Mouse (Mus musculus) c-Kit-positive CD71-negative TER-119-negative erythroid progenitor cells, embryonic 14.5 days (primary cell): ENCODE measurements at regions not wholly inside any gene's neighbourhood (a gene's known extent, or its start where the extent isn't known, plus 50 kb on each side); places are given as distances from the start of the nearest gene placed in this dataset.

Experiments used
- DNase-seq: peaks from one replicate; pipeline ENCODE4 v3.0.0-alpha.2; 2013; ENCODE audit warnings: low read depth

DNA sequence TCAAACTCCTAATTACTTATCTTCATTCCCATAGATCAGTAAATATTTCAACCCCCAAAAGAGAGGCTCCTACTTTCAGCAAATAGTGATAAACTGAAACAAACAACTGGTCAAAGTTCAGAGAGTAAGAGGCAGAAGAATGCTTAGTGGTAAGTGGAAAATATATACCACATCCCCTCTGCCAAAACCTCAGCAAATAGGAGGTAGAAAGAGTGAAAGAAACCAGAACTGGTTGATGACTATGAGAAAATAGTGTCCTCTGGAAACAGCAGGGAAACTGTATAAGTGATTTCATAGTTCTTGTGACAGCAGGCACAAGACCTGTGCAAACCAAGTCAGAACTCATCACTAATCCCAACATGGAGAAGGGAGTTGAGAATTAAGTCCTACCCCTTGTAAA lies 980.8 kb upstream of the Cited2 start:
- DNase-seq, result no peak

DNA sequence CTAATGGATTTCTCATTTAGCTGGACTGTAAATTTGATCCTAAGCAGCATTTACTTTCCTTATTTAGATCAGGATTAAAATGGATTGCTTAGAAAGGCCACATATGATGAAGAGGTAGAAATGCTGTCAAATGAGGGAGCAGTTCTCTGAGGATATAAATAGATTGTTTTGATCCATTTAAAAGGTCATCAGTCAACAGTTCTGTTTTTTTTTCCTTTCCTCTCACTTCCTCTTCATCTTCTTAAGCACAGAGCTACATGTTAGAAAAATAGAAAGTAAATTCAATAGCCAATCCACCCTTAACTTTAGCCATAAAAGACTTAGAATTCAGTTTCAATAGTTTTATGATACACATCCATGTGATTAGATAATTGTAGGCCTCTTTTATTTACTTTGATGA lies 971.5 kb upstream of the Cited2 start:
- no peak for DNase-seq

DNA sequence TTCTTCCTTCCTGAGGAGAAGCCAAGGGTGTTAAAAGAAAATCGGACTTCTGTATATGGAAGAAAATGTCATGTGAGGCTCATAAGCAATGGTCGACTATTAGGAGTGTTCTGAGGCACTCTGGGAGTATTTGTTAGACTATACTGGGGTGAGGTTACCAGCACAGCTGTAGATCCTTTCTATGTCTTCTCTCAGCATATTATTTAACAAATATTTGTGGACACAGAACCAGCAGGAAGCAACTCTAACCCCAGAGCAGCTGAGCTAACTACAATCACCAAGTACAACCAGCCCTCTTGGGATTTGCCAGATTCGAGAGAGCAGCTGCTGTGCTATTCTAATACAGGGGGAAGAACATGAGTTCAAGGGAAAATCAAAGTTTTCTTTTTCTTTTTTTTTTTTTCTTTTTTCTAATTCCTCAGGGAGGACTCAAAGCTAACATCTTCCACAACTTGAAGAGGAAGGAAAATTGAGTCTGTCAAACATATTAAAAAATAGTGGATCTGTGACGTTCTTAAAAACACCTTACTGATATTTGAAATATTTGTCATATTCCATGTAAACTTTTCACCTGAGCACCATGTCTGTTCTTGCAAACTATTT lies 933.3 kb upstream of the Cited2 start:
- DNase-seq, result peak; percentile 1

DNA sequence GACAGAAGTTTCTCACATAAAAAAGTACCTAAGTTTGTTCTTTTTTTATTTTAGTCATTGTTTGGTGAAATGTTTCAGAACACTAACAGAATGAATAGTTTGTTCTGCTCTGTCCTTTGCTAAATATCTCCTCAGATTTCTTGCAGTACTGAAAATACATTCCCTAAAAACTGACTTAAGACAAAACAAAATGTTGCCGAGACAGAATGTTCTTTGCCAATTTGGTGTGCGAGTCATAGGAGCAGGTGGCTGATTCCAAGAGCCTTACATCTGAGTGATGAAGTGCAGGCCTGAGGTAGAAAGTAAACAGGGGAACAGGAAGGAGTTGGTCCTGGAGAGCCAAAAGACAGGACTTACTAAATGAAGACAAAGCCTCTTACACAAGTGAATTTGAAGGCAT lies 919.0 kb upstream of the Cited2 start:
- DNase-seq, result no peak

DNA sequence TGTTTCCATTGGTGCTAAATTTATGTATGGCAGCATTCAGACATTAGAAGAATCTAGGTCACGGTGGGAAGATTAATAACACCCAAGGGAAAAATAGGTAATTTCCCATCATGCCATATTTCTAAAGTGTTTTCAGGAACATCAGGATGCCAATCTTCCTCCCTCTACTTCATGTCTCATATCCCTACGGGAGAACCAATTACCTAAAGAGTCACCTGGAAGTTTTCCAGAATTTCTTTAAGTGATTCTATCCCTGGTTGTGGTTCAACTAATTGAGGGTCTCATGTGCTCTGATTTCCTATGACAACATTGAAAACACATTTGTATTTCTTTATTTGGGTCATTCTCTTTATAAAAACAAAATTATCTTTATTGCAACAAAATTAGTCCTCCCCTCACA lies 912.3 kb upstream of the Cited2 start:
- DNase-seq, result no peak

DNA sequence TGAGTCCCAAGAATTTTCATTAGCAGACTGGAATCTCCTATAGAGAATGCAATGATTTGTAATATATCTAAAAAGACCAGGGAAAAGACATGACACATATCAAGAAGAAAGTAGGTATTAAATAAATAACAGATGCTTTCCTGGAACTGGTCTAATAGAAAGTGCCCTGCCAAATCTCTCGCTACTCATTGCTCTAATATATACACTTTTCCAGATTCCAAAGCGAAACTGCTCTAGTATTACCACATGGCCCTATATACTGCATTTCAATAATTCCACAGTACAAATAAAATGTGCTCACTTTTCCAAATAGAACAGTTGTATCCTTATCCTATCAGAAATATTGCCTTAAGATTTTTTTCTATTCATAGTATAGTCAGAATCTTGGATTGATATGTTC lies 909.0 kb upstream of the Cited2 start:
- no peak for DNase-seq

DNA sequence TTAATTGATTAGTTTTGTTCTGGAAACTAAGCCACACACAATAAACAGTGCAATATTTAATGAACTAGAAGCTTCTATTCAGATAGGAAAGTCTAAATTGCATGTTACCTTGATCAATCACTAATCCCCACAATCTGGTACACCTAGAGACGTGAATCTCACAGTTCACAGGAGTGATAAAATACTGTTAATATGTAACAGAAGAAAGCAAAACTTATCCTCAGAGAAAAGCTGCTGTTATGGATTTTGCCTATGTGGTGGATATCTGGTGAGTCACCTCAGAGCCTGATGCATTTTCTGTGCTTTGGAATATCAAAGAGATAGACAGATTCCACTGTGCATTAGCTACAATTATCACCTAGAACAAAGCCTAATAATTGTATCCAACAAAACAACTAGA lies 861.5 kb upstream of the Cited2 start:
- DNase-seq, result no peak

DNA sequence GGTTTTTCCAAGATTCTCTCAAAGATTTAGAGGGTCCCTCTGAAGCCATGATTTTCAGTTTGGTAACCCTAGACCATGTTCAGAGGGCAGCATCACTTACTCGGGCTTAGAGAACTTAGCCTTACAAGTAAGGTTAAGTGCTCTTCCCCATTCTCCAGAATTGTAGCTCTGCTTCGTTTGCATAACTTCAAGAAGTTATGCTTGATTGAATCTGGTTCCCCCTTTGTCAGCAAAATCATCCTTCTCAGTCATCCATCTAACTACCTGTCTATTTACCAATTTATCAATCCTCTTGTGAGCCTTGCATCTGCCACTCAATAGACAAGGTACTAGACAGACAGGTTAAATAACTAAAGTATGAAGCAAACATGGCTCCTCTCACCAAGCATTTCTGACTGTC lies 856.1 kb upstream of the Cited2 start:
- no peak for DNase-seq

DNA sequence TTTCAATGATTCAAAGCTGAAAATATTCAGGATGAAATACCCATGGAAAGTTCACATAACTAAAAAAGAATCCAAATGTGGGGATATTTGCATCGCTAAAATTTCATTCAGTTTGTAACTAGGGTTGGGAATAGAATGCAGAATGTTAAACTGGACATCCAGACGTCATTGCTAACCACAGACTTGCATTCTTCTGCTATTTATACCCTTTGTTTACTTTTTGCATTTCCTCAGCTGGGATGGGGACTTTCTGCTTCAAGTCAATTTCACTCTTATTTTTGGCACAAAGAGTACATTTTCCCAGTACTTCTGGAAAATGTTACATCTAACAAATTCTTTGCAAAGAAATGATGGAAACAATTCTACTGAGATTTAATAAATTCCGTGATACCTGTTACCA lies 848.9 kb upstream of the Cited2 start:
- no peak for DNase-seq

DNA sequence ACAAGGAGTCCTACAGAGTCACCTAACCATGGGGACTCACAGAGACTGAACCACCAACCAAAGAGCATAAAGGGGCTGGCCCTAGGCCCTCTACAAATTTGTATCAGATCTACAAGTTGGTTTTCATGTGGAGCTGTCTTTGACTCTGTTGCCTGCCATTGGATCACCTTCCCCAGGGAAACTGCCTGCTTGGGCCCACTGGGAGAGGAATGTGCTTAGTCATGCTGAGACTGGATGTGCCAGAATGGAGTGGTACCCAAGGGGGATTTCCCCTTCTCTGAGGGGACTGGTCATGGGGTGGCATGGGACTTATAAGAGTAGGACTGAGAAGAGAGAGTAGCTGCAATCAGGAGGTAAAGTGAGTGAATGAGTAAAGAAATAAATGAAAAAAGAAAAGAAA lies 844.8 kb upstream of the Cited2 start:
- DNase-seq, result no peak

DNA sequence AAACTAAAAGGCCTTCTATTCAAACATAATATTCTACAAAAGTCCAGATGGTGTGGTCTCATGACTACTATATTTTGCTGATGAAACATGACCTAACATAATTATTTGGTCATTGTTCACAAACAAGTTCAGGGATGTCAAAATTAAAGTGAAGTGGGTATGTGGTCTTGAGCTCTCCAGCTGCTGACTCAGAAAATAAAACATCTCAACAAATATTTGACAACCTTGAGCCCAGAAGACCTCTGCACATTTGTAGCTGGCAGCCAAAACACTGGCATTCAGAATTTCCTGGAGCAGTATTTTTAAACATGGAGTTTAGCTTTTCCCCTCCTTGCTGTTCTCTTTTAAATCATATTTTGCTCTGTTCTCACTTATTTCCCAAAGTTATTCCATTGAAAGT lies 829.7 kb upstream of the Cited2 start:
- DNase-seq, result no peak

DNA sequence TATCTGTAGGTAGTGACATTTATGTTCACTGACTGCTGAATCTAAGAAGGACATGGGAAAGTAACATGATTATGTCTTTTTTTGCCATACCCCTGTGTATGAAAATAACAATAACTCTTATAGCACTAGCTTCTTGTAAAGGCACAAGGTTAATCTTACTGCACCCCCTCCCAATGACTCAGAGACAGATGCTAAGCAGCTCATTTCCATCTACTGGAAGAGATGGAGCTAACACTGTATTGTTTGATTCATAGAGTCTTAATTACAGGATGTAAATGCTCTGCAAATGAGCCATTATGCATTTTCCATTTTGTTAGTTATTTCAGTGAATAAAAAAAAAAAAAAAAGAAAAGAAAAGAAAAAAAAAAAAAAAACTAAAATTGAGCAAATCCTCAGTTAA lies 827.7 kb upstream of the Cited2 start:
- DNase-seq, result no peak

DNA sequence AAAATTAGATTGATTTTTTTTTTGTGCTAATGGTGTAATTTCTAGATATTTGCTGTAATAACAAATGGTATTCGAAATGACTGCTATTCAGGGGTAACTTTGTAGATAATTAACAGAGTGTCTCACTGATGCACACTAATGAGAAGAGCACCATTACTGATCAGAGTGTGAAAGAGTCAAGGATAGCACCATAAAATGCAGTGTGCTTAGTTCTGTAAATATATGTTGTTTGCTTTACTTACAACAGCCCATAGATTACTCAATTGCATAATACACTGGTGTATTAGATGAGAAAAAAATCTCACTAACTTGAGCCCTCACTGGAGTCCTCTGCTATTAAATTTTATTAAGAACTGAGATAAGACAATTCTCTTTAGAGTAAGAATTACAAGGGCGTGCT lies 800.1 kb upstream of the Cited2 start:
- DNase-seq, result no peak

DNA sequence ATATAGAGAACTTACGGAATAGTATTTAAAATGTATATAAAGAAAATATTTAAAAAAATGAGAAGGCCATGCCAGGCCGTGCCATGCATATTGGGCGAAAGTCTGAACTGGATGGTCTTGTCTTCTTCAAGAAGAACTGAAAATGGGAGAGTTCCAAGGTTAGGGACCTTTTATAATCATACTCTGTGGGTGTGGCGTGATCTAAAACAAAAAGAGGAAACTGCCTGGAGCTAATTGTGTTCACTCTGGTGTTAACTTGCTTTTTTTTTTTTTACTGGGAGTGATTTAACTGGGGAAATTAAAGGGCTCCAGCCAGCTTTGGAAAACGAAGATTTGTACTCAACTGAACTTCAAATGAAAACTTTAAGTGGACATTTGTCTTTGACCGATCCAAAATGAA lies 799.2 kb upstream of the Cited2 start:
- DNase-seq, result no peak

DNA sequence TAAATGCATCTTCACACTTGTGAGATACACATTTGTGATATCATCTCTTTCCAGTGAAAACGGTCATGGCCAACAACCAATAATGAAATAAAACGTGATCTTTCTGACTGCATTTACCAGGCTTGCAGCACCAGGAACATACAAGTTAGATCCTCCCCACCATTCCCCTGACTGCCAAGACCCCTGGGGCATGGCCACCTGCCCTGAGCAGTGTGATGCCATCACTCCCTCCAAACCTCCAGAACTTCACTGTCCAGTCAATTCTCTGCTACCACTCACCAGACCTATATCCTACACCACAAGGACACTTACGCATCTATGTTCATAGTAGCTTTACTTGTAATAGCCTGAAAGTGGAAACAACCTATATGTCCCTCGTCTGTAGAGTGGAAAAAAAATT lies 785.3 kb upstream of the Cited2 start:
- no peak for DNase-seq

DNA sequence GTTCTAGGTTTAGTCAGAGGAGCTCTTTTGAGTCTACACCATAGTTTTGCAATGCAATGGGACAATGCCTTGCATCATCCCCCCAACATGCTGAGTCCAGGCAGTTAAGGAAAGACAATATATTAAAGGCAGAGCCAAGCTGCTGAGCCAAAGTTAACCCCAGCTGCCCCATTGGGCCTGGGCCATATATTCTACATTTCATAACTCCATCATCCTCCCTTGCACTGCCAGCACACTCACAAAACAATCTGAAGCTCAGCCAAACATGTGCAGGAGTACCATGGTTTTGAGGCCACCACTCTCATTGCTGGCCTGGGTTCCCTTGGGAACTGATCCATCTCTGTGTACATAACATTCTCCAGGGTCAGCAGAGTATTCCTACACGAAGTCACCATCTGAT lies 771.4 kb upstream of the Cited2 start:
- no peak for DNase-seq

DNA sequence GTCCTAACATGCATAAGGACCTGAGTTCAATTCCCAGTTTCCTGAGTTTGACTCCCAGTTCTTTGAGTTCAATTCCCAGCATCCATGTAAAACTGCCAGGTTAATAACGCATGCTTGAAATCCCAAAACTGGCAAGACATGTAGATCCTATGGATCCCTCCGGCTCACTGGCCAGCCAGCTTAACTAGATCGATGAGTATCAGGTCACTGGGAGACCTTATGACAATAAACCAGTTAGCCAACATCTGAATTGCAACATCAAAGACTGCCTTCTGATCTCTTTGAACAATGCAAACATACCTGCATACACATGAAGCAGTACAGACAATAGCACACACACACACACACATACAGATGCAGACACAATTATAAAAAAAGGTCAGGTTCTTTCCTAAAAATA lies 762.0 kb upstream of the Cited2 start:
- DNase-seq, result no peak

DNA sequence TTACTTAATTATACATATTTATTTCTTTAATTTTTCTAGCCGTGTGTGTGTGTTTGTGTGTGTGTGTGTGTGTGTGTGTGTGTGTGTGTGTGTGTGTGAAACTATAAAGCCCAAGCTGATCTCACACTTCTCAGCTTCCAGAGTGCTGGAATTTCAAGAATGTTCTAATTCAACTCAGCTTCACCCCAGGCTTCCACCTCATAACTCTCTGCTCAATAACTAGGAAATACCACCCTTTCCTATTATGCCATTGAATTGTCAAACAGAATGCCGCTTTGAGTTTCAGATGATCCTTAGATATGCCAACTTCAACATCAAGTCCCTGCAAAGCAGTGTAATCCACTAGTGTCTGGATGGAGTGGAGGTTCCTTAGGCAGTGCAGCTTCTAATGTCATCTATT lies 760.6 kb upstream of the Cited2 start:
- no peak for DNase-seq

DNA sequence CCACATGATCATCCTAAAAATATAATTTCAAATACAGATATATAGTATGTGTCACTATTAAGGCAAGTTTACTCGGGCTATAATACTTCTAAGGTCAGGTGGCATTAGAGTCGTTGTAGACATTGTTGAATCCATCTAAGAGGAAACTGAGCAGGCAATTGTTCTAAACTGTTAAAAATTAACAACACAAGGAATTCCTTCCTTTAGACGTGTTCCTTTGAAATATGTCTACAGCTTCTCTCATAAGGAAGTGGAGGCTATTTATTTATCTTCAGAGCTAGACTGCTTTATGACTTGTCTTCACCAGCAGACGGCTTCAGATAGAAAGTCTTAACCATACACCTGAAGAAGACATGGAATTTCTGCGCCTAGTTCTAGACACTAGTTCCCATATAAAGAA lies 744.2 kb upstream of the Cited2 start:
- DNase-seq, result no peak

DNA sequence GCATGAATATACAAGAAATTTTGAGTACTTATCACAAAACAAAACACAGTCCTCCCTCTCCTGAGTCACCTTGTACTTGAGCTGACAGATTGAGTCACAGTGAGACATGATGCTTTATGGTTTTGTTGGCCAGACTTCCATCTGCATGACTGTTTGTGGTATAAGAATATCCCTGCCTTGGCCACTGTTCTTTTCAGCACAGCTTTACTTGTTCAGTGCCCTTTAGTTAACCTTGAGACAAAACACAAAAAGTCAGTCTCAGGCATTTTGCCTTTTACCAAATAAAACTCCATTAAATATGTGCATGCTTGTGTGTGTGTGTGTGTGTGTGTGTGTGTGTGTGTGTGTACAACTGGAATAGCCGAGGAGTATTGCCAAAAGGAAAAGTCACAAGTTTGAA lies 732.8 kb upstream of the Cited2 start:
- DNase-seq, result no peak

DNA sequence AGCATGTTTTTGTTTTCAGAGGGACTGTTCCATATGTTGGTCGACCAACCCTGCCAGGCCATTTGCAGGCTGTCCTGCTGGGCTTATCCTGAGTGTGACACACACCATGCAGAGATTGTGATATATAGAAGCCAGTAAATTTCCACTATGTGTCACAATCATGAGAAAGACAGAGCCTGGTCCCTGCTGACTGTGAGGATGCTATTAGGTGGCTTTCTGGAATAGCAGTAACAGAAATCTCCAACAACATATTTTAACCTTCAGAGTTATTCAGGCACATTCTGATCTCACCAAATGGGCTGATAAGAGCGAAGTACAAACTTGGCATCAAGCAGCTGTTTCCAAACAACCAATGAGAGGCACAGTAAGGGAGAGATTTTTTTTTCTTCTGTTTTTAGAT lies 729.2 kb upstream of the Cited2 start:
- no peak for DNase-seq

DNA sequence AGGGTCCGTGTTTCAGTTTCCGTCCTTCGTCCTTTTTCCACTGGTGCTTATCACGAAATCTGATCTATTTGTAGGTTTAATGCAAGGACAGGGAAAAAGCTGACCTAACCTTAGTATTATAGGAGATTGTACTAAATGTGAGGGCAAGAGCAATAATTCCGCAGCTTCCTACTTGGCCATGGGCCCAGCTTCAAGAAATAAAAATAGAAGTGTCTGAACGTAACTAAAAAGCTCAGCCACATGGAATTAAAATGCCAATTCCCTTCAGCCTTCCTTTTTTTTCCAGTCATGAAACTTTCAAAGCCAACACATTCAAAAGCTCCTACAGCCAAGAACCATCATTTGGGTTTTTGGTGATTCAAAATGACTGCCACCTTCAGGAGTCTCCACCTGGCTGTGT lies 728.5 kb upstream of the Cited2 start:
- DNase-seq, result no peak

DNA sequence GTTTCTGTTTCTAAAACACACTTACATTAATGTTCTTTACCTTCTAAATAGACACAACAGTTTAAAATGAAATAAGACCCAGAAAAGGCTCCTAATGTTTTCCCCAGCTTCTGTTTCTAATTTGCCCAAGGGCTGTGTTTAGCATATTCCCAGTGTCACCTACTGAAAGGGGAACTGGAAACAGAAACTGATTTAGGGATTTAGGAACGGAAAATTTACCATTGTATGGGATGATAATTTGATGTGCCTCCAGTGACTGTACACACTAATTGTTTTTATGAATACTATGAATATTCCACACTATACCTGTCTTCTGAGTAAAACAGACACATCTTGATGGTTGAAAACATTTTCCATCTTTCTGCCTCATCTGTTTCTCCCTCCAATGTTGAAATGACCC lies 728.0 kb upstream of the Cited2 start:
- no peak for DNase-seq

DNA sequence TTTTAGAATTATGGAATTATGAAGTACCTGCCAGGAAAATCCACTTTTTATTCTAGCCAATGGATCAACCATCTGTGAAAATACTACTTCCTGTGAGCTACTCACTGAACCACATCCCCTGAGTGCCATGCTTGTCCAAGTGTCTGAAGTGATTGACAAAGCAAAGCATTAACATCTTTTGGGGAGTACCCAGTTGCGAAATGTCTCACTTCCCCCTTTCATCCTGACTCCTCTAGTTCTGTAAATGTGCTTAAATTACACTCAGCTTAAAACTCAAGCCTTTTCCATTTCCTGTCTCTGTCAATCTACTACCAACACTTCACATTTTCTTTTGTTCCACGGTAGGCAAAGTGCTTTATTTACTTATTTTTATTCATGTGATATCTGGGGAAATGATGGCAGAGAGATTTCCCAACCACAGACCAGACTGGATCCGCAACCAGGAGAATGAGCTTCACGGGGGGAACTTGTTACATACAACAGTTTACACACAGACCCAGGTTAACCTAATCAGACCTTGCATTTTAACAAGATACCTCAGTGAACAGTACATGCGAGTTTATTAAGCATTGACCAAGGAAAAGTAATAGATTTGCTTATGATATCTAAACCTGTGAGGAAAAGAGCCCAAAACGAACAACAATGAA lies 726.1 kb upstream of the Cited2 start:
- peak; percentile 45 for DNase-seq

DNA sequence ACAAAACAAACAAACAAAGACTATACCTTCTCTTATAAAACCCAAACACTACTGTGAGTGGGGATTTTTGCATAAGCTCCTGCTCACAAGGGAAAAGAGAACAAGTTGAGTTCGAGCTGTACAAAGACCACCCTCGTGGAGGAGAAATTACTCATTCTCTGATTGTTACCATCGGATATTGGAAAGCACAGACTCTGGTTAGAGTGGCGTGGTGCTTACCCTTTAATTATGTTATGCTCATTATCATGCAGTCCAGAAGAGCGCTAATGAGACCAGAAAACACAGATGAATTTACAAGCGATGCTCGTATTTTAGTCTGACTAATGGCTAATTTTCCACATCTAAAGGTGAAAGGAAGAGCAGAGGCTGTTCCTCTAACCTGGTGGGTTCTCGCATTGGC lies 721.7 kb upstream of the Cited2 start:
- no peak for DNase-seq
